Mouse (Mus musculus) MEL (cell line): Measurements from ENCODE around the gene Hist2h2aa1. TPM values are rescaled to one million over a fixed set of nuclear protein-coding genes. Genes with fewer than 3 reads are reported as not detected.

ENCODE experiments used
- DNase-seq: peaks from one replicate; pipeline ENCODE4 v3.0.0; 2011; ENCODE audit warnings: low read depth, low spot score
- H3K27ac ChIP-seq: 2 replicates; pipeline ENCODE4 v1.5.1; 2012; ENCODE audit warnings: low read depth, mild to moderate bottlenecking, control low read depth, low read length, moderate library complexity; ENCODE audit not compliant: control insufficient read depth
- H3K27me3 ChIP-seq, 2 experiments: fragments of 150-350 bp in 1 of 2; sonication (generic) in 1 of 2; 2 replicates each; pipeline ENCODE4 v1.6.1; 2012; ENCODE audit warnings: low read length in 2 of 2, mild to moderate bottlenecking in 2 of 2, improper control_type of control experiment in 1 of 2, moderate library complexity in 1 of 2; ENCODE audit not compliant: insufficient read depth in 2 of 2, control insufficient read depth in 1 of 2
- H3K36me3 ChIP-seq, 2 experiments: 2 replicates each; pipeline ENCODE4 v1.6.1; 2012 to 2014; ENCODE audit warnings: low read length in 2 of 2, improper control_type of control experiment in 1 of 2, inconsistent platforms in 1 of 2, mild to moderate bottlenecking in 1 of 2; ENCODE audit not compliant: insufficient read depth in 2 of 2, control insufficient read depth in 1 of 2
- H3K4me1 ChIP-seq, 2 experiments: fragments of 150-350 bp in 1 of 2; sonication (generic) in 1 of 2; 2 replicates each; pipeline ENCODE4 v1.6.1; 2012; ENCODE audit warnings: low read length in 2 of 2, improper control_type of control experiment in 1 of 2, mild to moderate bottlenecking in 1 of 2; ENCODE audit not compliant: insufficient read depth in 2 of 2, control insufficient read depth in 1 of 2
- H3K4me3 ChIP-seq, 2 experiments: fragments of 150-350 bp in 1 of 2; sonication (generic) in 1 of 2; 2 replicates each; pipeline ENCODE4 v1.5.1; 2012; ENCODE audit warnings: low read depth in 2 of 2, low read length in 2 of 2, mild to moderate bottlenecking in 2 of 2, moderate library complexity in 2 of 2, control low read depth in 1 of 2, improper control_type of control experiment in 1 of 2; ENCODE audit not compliant: control insufficient read depth in 1 of 2, insufficient read depth in 1 of 2
- H3K79me2 ChIP-seq: 2 replicates; pipeline ENCODE4 v1.6.1; 2012; ENCODE audit warnings: mild to moderate bottlenecking, low read length, moderate library complexity; ENCODE audit not compliant: control insufficient read depth, poor library complexity, insufficient read depth
- H3K9ac ChIP-seq: 2 replicates; pipeline ENCODE4 v1.6.1; 2012; ENCODE audit warnings: low read depth, mild to moderate bottlenecking, control low read depth, low read length, moderate library complexity; ENCODE audit not compliant: control insufficient read depth, poor library complexity, severe bottlenecking
- H3K9me3 ChIP-seq: fragments of 150-350 bp; sonication (generic); replicated peaks from 2 replicates; pipeline ENCODE4 v1.6.1; 2012; ENCODE audit warnings: mild to moderate bottlenecking, low read length, improper control_type of control experiment, moderate library complexity; ENCODE audit not compliant: insufficient read depth
- CTCF ChIP-seq, 3 experiments: IDR thresholded peaks in 2 of 3; conservative IDR thresholded peaks in 1 of 3; 2 replicates each; pipeline ENCODE4 v1.5.1; 2011 to 2012; ENCODE audit warnings: low read length in 3 of 3, low read depth in 2 of 3, mild to moderate bottlenecking in 2 of 3, improper control_type of control experiment in 1 of 3, inconsistent platforms in 1 of 3, mixed read lengths in 1 of 3, moderate library complexity in 1 of 3; ENCODE audit not compliant: control insufficient read depth in 1 of 3, insufficient read depth in 1 of 3, poor library complexity in 1 of 3, severe bottlenecking in 1 of 3
- GATA1 ChIP-seq: IDR thresholded peaks from 2 replicates; pipeline ENCODE4 v1.6.1; 2011; ENCODE audit warnings: low read depth, low read length, improper control_type of control experiment
- JUND ChIP-seq: IDR thresholded peaks from 2 replicates; pipeline ENCODE4 v1.6.1; 2011; ENCODE audit warnings: low read depth, mild to moderate bottlenecking, improper control_type of control experiment, low read length
- MAFK ChIP-seq: IDR thresholded peaks from 2 replicates; pipeline ENCODE4 v1.6.1; 2011; ENCODE audit warnings: low read depth, mild to moderate bottlenecking, low read length, improper control_type of control experiment, borderline replicate concordance
- NRF1 ChIP-seq: IDR thresholded peaks from 2 replicates; pipeline ENCODE4 v1.6.1; 2014; ENCODE audit warnings: low read depth, mild to moderate bottlenecking, inconsistent platforms, low read length, improper control_type of control experiment, moderate library complexity; ENCODE audit not compliant: poor library complexity, insufficient read depth, severe bottlenecking
- POLR2A ChIP-seq, 2 experiments: IDR thresholded peaks; 2 replicates each; pipeline ENCODE4 v1.6.1; 2011 to 2012; ENCODE audit warnings: low read length in 2 of 2, mild to moderate bottlenecking in 2 of 2, control low read depth in 1 of 2, improper control_type of control experiment in 1 of 2, low read depth in 1 of 2, moderate library complexity in 1 of 2; ENCODE audit not compliant: control insufficient read depth in 1 of 2, insufficient read depth in 1 of 2, poor library complexity in 1 of 2
- SMC3 ChIP-seq: IDR thresholded peaks from 2 replicates; pipeline ENCODE4 v1.6.1; 2011; ENCODE audit warnings: low read depth, low read length, improper control_type of control experiment
- TAL1 ChIP-seq: IDR thresholded peaks from 2 replicates; pipeline ENCODE4 v1.6.1; 2012; ENCODE audit warnings: mild to moderate bottlenecking, inconsistent platforms, low read length, moderate library complexity, mixed read lengths
- TBP ChIP-seq: IDR thresholded peaks from 2 replicates; pipeline ENCODE4 v1.8.0; 2011; ENCODE audit warnings: low read depth, low read length, improper control_type of control experiment
- TCF12 ChIP-seq: IDR thresholded peaks from 2 replicates; pipeline ENCODE4 v1.6.1; 2014; ENCODE audit warnings: low read depth, mild to moderate bottlenecking, inconsistent platforms, low read length, improper control_type of control experiment, moderate library complexity
- polyA plus RNA-seq, 2 experiments: library from polyadenylated mRNA; stranded (reverse) in 1 of 2; unstranded in 1 of 2; fragments of >175 nt in 1 of 2; fragments of >200 nt in 1 of 2; gene quantifications; 2 replicates each; pipeline versions ENCODE4 v1.2.1 to v1.2.4; 2012; ENCODE audit warnings: low replicate concordance in 2 of 2, low read depth in 1 of 2; ENCODE audit not compliant: insufficient read length in 2 of 2, insufficient read depth in 1 of 2, missing spikeins in 1 of 2
- total RNA-seq: library from RNA; depleted of rRNA; stranded (reverse); fragments of 300-350 nt; gene quantifications from 2 replicates; pipeline ENCODE4 v1.2.3, GENCODE M21; 2012

Hist2h2aa1 gene
- total and polyA plus RNA-seq, 3 experiments = 1.5 to 3,456 TPM; not detected in 1

- DNase-seq = no peak
- no peak overlapping the region for H3K9ac ChIP-seq
- TF ChIP-seq NRF1 (no peak), TAL1 (no peak), CTCF (IDR thresholded peaks at IDR 0.05 in 2 of 3, conservative IDR thresholded peaks at IDR 0.05 in 1 of 3; ENCODE audit: control insufficient read depth in 1 of 3, insufficient read depth in 1 of 3, low read depth in 2 of 3, low read length in 3 of 3, poor library complexity in 1 of 3, severe bottlenecking in 1 of 3) (peak; percentile 40 to 64 (median 50); a peak in 5 of 6 replicates), SMC3 (peak; percentile 24), MAFK (no peak)
- H3K4me3 ChIP-seq = no peak overlapping the region
- H3K27ac ChIP-seq = no peak overlapping the region
- H3K4me1 ChIP-seq = no peaks in the 10 kb centered on the region
- no peaks in the 10 kb centered on the region for H3K79me2 ChIP-seq
- H3K9me3 ChIP-seq = no peaks in the 10 kb centered on the region
- no peaks in the 10 kb centered on the region for H3K36me3 ChIP-seq
- H3K27me3 ChIP-seq = peaks cover 32 to 61% of the 10 kb centered on the region in 2 experiments
Observed at GRCm38 (mm10) chr3:96209242-96209641, 36.1 kb upstream of the Hist2h2aa1 start.

- Histone ChIP-seq H3K36me3 (peaks cover 0 to 31% of the 10 kb centered on the region in 2 experiments; a peak in 2 of 4 replicates), H3K4me3 (peak overlapping the region; percentile 61 to 68), H3K27me3 (peaks cover 0 to 6% of the 10 kb centered on the region in 2 experiments; a peak in 3 of 4 replicates), H3K9me3 (no peaks in the 10 kb centered on the region), H3K27ac (peak overlapping the region; percentile 99), H3K9ac (peak overlapping the region; percentile 84), H3K4me1 (peaks cover 0 to 19% of the 10 kb centered on the region in 2 experiments; a peak in 3 of 4 replicates), H3K79me2 (peaks cover 18% of the 10 kb centered on the region; the same call in 1 of the 2 replicates)
- TF ChIP-seq POLR2A (IDR thresholded peaks at IDR 0.05; ENCODE audit: control insufficient read depth in 1 of 2, insufficient read depth in 1 of 2, low read depth in 1 of 2, low read length in 2 of 2, poor library complexity in 1 of 2) (0 out of 4 replicates have a peak, but pooled peaks of 1 of the 2 experiments have one; percentile 2), JUND (no peak), CTCF (IDR thresholded peaks at IDR 0.05 in 2 of 3, conservative IDR thresholded peaks at IDR 0.05 in 1 of 3; ENCODE audit: control insufficient read depth in 1 of 3, insufficient read depth in 1 of 3, low read depth in 2 of 3, low read length in 3 of 3, poor library complexity in 1 of 3, severe bottlenecking in 1 of 3) (peak in 2 of 3 experiments; percentile 7 to 41; a peak in 2 of 6 replicates)
- DNase-seq = no peak
Observed at GRCm38 (mm10) chr3:96219191-96219641, 26.1 kb upstream of the Hist2h2aa1 start.

- H3K4me1 ChIP-seq = peaks cover 0 to 20% of the 10 kb centered on the region in 2 experiments; a peak in 3 of 4 replicates
- TF ChIP-seq POLR2A (IDR thresholded peaks at IDR 0.05; ENCODE audit: control insufficient read depth in 1 of 2, insufficient read depth in 1 of 2, low read depth in 1 of 2, low read length in 2 of 2, poor library complexity in 1 of 2) (peak in 1 of 2 experiments; percentile 90; a peak in 3 of 4 replicates), TCF12 (no peak), TBP (peak; percentile 98), GATA1 (peak; percentile 28)
- peak within 1 kb of the TSS; percentile 61 to 68 for H3K4me3 ChIP-seq
- H3K27me3 ChIP-seq = peaks cover 0 to 2% of the 10 kb centered on the region in 2 experiments; a peak in 2 of 4 replicates
- DNase-seq = peak; percentile 99
- H3K9ac ChIP-seq = peak within 1 kb of the TSS; percentile 88
- peak within 1 kb of the TSS; percentile 99 for H3K27ac ChIP-seq
- H3K9me3 ChIP-seq = no peaks in the 10 kb centered on the region
- H3K36me3 ChIP-seq = peaks cover 0 to 31% of the 10 kb centered on the region in 2 experiments; a peak in 2 of 4 replicates
- peaks cover 18% of the 10 kb centered on the region; the same call in 1 of the 2 replicates for H3K79me2 ChIP-seq
Observed at GRCm38 (mm10) chr3:96219661-96220130, 25.6 kb upstream of the Hist2h2aa1 start, which contains the start of the genes Bola1 and Hist2h2ab. TSS of gene Bola1 (minus strand) at chr3:96219709. TSS of gene Hist2h2ab (plus strand) at chr3:96219865.
